Mouse (Mus musculus) layer of hippocampus, postnatal 14 days (tissue): ENCODE measurements around the gene Ccr3. TPM values are rescaled to one million over a fixed set of nuclear protein-coding genes. Genes with fewer than 3 reads are reported as not detected.
"Not testable (repeated sequence)": the region's sequence is repeated elsewhere in the genome, so short reads cannot be mapped to it uniquely, and the experiment has no call there.

ENCODE experiments used
- DNase-seq, 2 experiments: peaks; one replicate each; pipeline ENCODE4 v3.0.0; 2021 to 2022; ENCODE audit warnings: low spot score in 2 of 2, mixed read lengths in 1 of 2
- total RNA-seq, 2 experiments: library from RNA; stranded (reverse); gene quantifications; 2 replicates each; pipeline ENCODE4 v1.2.3; 2021

Ccr3 gene
- total RNA-seq, 2 experiments from 2014 or later, result not detected

GRCm38 (mm10) chr9:124040932-124041331, 19.2 kb downstream of the Ccr3 start:
- DNase-seq, result no peak

GRCm38 (mm10) chr9:124053532-124053931, 31.8 kb downstream of the Ccr3 start:
- no peak for DNase-seq

- DNase-seq, result no peak
Observed at GRCm38 (mm10) chr9:124056158-124056709, 34.5 kb downstream of the Ccr3 start.

- DNase-seq, result no peak
Observed at GRCm38 (mm10) chr9:124059660-124060352, 38.0 kb downstream of the Ccr3 start.

GRCm38 (mm10) chr9:124061474-124062432, 40.0 kb downstream of the Ccr3 start:
- not testable (repeated sequence) for DNase-seq

- DNase-seq, result no peak
Observed at GRCm38 (mm10) chr9:124066572-124067103, 44.9 kb downstream of the Ccr3 start.

- DNase-seq, result no peak
Observed at GRCm38 (mm10) chr9:124068098-124069058, 46.6 kb downstream of the Ccr3 start.

GRCm38 (mm10) chr9:124071506-124071905, 49.7 kb downstream of the Ccr3 start:
- peak in 1 of 2 experiments; percentile 5 for DNase-seq

GRCm38 (mm10) chr9:124079803-124080202, 58.0 kb downstream of the Ccr3 start:
- DNase-seq, result no peak

GRCm38 (mm10) chr9:124080471-124080870, 58.7 kb downstream of the Ccr3 start:
- not testable (repeated sequence) for DNase-seq

Other genes with a start within 250 kb of the Ccr3 start
- not detected for gene Cxcr6, start 215.5 kb upstream of the Ccr3 start, total RNA-seq
- 10 to 100 TPM; 29.6 to 30.4 TPM for gene Fyco1, start 170.1 kb upstream of the Ccr3 start, total RNA-seq
- not detected for gene Xcr1, start 159.9 kb upstream of the Ccr3 start, total RNA-seq
- under 1 TPM; 0.57 to 0.62 TPM for gene Ccr1, start 53.3 kb upstream of the Ccr3 start, total RNA-seq
- not detected for gene Ccr1l1, start 43.6 kb upstream of the Ccr3 start, total RNA-seq
- gene Ccr2, start 80.0 kb downstream of the Ccr3 start, total RNA-seq, result under 1 TPM; 0.17 to 0.30 TPM
- gene Ccr5, start 99.6 kb downstream of the Ccr3 start, total RNA-seq, result 10 to 100 TPM in 1 of 2 experiments, 1 to 10 TPM in 1; 8.0 to 11.3 TPM